Mouse (Mus musculus): ENCODE measurements around the gene Efl1.
"Not testable (repeated sequence)": the region's sequence is repeated elsewhere in the genome, so short reads cannot be mapped to it uniquely, and the experiment has no call there.

Gene Efl1

GRCm38 (mm10) chr7:82720501-82720900 lies 72.1 kb downstream of the Efl1 start:
- no peak for DNase-seq

- no peak for DNase-seq
Observed at GRCm38 (mm10) chr7:82720906-82721305, 72.5 kb downstream of the Efl1 start.

- no peak for DNase-seq
Observed at GRCm38 (mm10) chr7:82722486-82723123, 74.2 kb downstream of the Efl1 start.

- peak; percentile 51 to 53 for DNase-seq
Observed at GRCm38 (mm10) chr7:82723151-82723871, 74.9 kb downstream of the Efl1 start.

GRCm38 (mm10) chr7:82724491-82724890 lies 76.1 kb downstream of the Efl1 start:
- DNase-seq = no peak

DNA sequence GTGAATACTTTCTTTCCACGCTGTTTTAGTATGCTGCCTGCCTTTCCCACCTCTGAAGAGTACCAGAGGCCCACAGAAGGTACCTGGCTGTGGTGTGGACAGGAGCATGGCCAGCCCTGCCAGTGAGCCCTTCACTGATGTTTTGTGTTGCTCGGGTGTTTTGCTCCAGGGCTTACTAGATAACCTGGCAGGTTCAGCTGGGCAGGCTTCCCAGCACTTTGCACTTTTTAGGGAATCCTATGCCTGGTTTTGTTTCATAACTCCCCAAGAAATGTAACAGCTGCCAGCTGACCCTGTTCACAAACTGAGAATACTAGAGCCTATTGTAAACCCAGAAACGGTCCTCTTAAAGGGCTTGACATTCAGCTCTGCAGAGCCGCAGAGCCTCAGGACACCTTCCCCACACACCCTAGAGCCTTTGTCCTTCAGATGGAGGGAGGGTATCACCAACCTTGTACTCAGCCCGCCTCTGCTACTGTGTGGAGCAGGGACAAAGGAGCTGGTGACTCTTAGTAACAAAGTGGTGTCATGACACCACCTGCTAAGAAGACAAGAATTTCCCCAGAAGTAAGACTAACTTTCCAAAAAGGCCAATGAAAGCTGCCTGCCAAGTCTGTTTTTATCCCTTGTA lies 76.7 kb downstream of the Efl1 start:
- peak in 1 of 2 experiments; percentile 12 for DNase-seq

DNA sequence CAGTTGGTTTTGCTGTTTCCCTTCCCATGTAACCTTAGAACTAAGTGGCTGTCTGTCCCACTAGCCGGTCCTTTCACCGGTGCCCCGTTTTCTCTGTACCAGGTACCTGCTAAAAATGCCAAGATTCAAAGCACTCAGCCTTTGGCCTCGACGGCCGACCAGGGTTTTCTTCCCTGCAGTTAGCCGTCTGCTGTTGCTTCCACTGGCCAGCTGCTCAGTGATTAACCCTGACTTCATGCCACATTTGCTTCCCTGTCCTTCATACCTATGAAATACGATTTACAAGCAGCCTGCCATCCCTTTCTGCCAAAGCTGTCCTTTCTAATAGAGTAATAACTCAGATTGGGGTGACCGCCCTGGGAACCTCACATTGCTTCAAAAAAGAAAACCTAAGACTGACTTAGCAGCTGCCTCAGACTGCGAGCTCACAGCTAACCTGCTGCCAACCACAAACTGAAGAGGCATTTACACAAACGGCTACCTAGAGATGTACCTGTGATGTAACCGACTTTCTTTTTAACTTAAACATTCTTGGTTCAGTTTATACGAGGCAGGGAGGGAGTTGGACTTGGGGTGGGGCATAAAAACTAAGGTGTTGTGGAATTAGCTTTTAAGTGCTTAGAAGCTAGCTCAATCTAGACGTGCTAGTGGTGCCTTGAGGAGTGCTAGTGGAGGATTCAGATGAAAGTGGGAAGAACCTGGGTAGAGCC lies 77.5 kb downstream of the Efl1 start:
- no peak for DNase-seq

DNA sequence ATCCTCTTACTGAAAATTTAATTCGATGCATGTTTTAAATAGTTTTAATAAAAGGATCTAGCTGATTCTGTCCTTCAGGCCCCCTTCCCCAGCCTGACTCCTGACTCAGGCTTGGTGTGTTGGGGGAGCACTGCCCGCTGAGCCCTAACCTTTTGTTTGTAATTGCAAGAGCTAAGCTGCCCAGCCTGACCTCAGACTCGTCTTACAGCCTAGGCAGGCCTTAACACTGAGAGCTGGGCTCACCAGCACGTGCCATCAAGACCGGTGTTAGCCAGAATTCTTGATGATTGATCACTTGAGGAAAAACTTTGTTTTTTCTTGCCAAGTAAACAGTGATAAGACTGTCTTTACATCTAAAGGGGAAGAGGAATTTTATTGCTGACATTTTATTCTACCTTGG lies 78.7 kb downstream of the Efl1 start:
- DNase-seq = no peak

DNA sequence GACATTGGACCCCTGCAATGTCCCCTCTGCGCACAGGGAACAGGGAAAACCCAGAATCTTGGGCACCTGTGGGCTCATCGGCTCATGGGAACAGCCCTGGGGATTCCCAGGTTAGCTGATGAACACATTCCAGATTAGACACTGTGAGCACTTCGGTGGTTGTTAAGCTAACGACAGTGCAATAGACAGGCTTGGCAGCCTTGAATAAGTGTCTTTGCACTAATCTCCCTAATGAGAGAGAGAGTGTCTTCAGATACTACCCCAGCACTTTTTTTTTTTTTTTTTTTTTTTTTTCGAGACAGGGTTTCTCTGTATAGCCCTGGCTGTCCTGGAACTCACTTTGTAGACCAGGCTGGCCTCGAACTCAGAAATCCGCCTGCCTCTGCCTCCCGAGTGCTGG lies 80.6 kb downstream of the Efl1 start:
- not testable (repeated sequence) for DNase-seq

DNA sequence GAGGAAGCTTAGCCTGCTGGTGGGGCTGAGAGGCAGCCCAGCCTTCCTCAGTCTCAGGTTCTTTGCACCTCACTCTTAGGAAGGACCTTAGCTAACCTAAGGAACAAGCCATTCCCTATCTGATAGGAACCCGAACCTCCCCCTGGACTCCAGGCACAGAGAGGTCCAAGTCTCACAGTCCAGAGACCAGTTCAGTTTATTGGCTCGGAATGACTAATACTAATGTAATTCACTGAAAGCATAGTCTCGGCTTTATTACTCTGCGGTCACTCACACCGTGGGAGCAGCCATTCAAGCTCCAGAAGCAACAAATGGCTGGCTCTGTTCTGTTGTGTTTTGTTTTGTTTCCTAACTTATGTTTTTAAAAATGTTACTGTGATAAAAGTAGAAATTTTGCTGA lies 84.7 kb downstream of the Efl1 start:
- peak in 1 of 2 experiments; percentile 14 for DNase-seq

DNA sequence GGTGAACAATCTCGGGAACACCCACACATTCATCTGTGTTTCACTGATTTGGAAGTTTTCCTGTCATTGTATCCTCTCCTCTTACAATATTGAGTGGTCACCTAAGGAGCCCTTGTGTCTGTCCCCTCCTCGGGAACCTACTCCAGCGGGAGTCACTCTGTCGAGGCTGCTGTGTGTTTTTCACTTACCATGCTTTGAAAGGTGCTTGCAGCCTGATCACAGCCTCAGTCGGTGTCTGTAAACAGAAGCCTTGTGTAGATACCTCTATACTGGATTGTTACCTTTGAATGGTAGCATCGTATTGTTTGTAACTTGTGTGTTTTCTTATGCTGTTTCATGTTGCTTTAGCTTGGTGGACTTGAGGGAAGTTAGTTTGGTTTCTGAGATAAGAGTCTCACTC lies 85.6 kb downstream of the Efl1 start:
- no peak for DNase-seq

DNA sequence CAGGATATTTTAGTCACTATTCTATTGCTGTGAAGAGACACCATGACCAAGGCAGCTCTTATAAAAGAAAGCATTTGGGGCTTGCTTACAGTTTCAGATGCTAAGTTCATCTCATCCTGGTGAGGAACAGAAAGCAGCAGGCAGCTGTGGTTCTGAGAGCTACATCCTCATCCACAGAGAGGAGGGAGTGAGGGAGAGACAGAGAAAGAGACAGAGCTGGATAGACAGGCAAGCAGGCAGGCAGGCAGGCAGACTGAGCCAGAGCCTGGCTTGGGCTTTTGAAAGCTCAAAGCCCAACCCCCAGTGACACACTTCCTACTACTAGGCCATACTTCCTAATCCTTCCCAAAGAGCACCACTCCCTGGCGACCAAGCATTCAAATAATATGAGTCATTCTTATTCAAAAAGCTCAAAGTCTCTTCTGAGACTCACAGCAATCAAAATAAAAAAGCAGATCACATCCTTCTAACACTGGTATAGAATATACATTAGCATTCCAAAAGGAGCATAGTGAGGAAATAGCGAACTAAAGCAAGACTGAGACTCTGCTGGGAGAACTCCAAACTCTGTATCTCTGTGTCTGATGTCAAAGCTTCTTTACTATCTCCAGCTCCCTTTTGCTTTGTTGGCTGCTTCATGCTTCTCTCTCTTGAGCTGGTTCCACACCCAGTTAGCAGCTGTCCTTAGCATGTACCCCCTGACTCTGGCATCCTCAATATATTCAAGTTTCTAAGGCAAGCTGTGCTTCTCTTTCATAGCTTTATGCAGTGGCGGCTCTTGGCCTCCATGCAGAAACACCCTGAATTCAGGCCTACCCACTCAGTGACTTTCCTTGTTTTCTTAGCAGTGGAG lies 86.6 kb downstream of the Efl1 start:
- DNase-seq = no peak

GRCm38 (mm10) chr7:82743116-82743765 lies 94.8 kb downstream of the Efl1 start:
- DNase-seq = peak in 1 of 2 experiments; percentile 35

GRCm38 (mm10) chr7:82744167-82744715 lies 95.8 kb downstream of the Efl1 start:
- no peak for DNase-seq

DNA sequence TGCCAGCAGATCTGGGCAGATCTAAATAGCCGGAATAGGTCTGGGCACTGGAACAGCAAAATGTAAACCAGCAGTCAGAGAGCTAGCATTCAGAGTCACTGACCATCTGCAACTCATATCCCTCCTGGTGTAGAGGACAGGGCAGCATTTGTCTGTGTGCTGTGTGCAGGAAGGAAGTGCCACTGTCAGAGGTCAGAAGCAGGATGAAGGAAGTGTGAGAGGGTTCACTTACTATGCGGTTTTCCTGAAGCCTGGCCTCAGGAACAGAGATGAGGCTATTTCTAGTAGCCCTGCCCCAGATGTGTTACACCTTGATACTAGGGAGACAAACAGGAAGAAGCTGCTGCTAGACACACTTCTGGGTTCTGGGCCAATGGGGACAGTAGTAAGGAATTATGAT lies 100.4 kb downstream of the Efl1 start:
- DNase-seq = peak in 1 of 2 experiments; percentile 20

DNA sequence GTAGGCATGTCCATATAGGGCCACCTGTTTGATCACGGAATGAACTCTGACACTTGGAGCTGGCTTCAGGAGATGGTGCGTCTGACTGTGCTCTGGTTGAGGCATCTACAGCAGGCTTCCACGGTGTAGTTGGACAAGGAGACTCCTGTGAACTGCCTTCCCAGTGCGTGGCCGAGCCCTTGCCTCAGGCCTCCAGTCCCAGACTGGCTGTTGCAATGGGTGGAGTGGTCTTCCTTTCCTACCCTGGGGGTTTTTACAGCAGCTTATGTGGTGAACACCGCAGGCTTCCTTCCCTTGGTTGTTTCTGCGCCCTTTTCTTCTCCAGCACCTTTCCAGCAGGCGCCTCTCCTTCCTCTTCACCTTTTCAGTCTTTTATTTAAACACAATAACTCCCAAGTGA lies 100.8 kb downstream of the Efl1 start:
- no peak for DNase-seq

GRCm38 (mm10) chr7:82752171-82753085 lies 104.0 kb downstream of the Efl1 start:
- peak; percentile 43 to 55 for DNase-seq

GRCm38 (mm10) chr7:82755602-82756155 lies 107.3 kb downstream of the Efl1 start:
- DNase-seq = no peak

GRCm38 (mm10) chr7:82758521-82758920 lies 110.1 kb downstream of the Efl1 start:
- DNase-seq = no peak

DNA sequence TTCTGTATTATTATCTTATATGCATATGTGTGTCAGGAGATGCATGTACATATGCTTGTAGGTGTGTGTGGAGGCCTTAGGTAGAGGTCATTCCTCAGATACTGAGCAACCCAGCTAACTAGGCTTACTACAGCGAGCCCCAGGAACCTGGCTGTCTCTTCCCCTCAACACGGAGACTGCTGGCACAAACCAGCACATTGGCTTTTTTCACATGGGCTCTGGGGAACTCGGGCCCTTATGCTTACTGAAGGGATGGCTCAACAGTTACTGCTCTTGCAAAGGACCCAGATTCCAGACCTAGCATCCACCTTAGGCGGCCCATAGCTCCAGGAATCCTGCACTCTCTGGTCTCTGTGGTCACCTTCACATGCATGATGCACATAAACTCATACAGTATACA lies 110.7 kb downstream of the Efl1 start:
- no peak for DNase-seq

All from kidney, postnatal 36 days (tissue).